Mouse (Mus musculus) central nervous system, embryonic 11.5 days (tissue): ENCODE results near the gene Olfr1105. TPM values are rescaled to one million over a fixed set of nuclear protein-coding genes. Genes with fewer than 3 reads are reported as not detected.

Experiments used
- polyA plus RNA-seq: library from polyadenylated mRNA; depleted of rRNA; stranded (reverse); fragments of >200 nt; gene quantifications from 2 replicates; pipeline ENCODE4 v1.2.3, GENCODE M21; 2012; rRNA removed

Gene Olfr1105
- polyA plus RNA-seq: not detected in 2 replicates

DNA sequence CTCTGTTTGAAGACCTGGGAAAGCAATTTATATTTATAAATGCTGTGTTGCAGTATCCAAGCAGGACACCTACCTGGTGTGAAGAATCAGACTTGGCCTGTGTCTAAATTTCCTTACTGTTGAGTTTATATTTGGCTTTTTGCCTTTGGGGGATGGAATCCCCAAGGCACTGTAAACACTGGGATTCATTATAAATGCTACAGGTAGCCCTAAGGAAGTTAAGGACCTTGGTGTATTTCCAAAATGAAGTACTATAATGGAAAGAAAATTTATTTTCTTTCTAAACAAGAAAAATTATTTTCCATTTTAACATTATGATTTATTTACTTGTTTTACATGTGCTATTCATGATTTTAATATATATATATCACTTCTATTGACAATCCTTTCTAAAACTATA lies at the start of gene Olfr1105:
TSS of gene Olfr1105 (minus strand) at position 101 of the 400 bp plus-strand sequence.

DNA sequence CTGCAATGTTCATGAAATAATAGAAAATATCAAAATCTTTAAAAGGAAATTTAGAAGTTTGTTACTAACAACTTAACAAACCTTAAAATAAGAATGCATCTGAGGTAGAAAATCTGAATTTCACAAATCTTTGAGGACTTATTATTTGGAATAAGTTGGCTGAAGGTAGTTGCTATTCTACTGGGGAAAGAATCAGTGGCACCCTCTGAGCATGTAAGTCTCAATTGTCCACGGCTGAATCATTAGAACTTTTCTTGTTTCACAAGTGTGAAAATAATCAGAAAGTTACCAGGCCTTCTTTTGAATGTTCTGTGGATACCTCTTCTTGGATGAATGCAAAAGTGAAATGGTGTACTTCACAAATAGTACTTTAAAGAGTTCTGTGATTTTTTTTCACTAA lies 39.4 kb upstream of the Olfr1105 start, which contains the start of gene Olfr1107:
TSS of gene Olfr1107 (minus strand) at position 101 of the 400 bp plus-strand sequence.

DNA sequence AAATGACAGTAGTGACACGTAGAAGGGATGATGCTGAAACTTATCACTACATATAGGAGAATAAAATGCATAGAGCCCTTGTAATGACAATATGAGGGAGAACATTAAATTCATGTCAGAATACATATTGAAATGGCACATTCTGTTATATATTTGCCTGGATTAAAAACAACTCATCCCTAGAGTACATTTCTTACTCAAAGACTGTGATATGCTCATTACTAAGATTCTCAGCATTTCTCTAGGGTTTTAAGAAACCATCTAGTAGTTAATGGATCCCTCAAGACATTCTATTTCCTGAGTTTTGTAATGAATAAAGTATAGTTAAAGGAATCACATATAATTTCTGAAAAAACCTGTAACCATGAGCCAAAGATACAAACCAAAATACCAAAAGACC lies 15.8 kb upstream of the Olfr1105 start, which contains the start of gene Olfr1106:
TSS of gene Olfr1106 (minus strand) at position 101 of the 400 bp plus-strand sequence.

DNA sequence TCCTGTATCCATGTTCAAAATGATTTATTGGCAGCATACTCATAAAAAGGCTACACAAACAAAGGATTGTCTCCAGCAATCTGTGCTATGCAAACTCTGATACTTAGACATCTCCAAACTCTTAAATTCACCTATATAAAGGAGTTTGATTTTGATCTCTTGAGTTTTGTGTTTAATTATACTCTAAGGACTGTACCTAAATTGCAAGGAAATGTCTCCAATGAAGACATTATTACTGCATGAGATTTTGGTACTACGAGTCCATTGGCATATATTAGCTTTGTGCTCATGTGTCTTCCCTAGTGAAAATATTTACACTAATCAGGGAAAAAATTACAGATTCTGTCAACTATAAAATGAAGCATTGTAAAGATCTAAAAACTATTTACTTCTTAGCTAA lies 9.4 kb downstream of the Olfr1105 start, which contains the start of gene Olfr1104:
TSS of gene Olfr1104 (minus strand) at position 101 of the 400 bp plus-strand sequence.

DNA sequence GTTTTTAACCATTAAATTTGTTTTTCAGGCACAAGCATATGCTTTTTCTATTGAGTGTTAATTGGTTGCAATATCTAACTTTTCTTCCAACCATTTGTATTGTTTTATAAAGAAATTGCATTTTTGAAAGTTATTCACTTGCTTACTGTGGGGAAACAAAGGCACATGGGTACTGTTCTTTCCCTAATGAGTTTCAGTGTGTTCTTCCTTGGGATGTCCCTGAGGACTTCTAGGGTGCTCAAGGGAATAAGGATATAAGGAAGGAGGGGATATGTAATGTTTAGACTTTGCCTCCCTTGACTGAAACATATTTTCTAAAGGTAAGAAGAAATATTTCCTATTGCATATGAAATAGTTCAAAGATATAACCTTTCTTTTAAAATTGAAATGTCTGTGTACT lies 38.2 kb downstream of the Olfr1105 start, which contains the start of gene Olfr1102:
TSS of gene Olfr1102 (plus strand) at position 301 of the 400 bp plus-strand sequence.

DNA sequence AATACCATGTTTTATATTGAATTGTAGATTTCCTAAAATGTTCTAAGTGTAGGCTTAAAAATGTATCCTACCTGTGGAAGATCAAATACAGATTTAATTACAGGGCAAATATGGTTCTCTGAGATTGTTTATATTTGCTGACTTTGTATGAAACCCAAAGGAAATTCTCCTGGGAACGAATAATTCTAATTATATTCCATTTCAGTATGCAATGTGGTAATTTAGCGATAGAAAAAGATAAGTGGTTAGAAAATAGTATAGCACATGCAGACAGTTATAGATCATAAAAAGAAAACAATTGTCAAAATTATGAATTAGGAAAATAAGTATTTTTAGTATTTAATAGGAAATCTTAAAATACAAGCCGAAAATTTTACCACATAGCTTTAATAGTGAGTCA lies 45.2 kb downstream of the Olfr1105 start, which contains the start of gene Olfr1101:
TSS of gene Olfr1101 (minus strand) at position 101 of the 400 bp plus-strand sequence.

Other genes with a start within 250 kb of the Olfr1105 start
- gene Olfr141, start 226.5 kb downstream of the Olfr1105 start, polyA plus RNA-seq: not detected in 2 replicates
- not detected in 2 replicates for gene Olfr1094, start 211.9 kb downstream of the Olfr1105 start, polyA plus RNA-seq
- not detected in 2 replicates for gene Olfr1095, start 184.8 kb downstream of the Olfr1105 start, polyA plus RNA-seq
- gene Gm13723, start 161.7 kb downstream of the Olfr1105 start, polyA plus RNA-seq: not detected in 2 replicates
- not detected in 2 replicates for gene Olfr1097, start 144.3 kb downstream of the Olfr1105 start, polyA plus RNA-seq
- not detected in 2 replicates for gene Olfr1098, start 112.0 kb downstream of the Olfr1105 start, polyA plus RNA-seq
- gene Olfr1099, start 75.8 kb downstream of the Olfr1105 start, polyA plus RNA-seq: not detected in 2 replicates
- not detected in 2 replicates for gene Olfr1100, start 56.6 kb downstream of the Olfr1105 start, polyA plus RNA-seq
- not detected in 2 replicates for gene Olfr1101, start 45.3 kb downstream of the Olfr1105 start, polyA plus RNA-seq
- not detected in 2 replicates for gene Olfr1102, start 38.1 kb downstream of the Olfr1105 start, polyA plus RNA-seq
- gene Olfr1104, start 9.5 kb downstream of the Olfr1105 start, polyA plus RNA-seq: not detected in 2 replicates
- not detected in 2 replicates for gene Olfr1106, start 15.7 kb upstream of the Olfr1105 start, polyA plus RNA-seq
- not detected in 2 replicates for gene Olfr1107, start 39.3 kb upstream of the Olfr1105 start, polyA plus RNA-seq
- not detected in 2 replicates for gene Olfr1109, start 59.5 kb upstream of the Olfr1105 start, polyA plus RNA-seq
- not detected in 2 replicates for gene Olfr259, start 78.0 kb upstream of the Olfr1105 start, polyA plus RNA-seq
- gene Olfr1110, start 103.8 kb upstream of the Olfr1105 start, polyA plus RNA-seq: not detected in 2 replicates
- not detected in 2 replicates for gene Olfr1111, start 116.1 kb upstream of the Olfr1105 start, polyA plus RNA-seq
- not detected in 2 replicates for gene Olfr1112, start 151.3 kb upstream of the Olfr1105 start, polyA plus RNA-seq
- not detected in 2 replicates for gene Olfr1113, start 172.4 kb upstream of the Olfr1105 start, polyA plus RNA-seq
- gene Olfr1115, start 211.5 kb upstream of the Olfr1105 start, polyA plus RNA-seq: not detected in 2 replicates
- gene Olfr1116, start 231.0 kb upstream of the Olfr1105 start, polyA plus RNA-seq: not detected in 2 replicates